Mouse (Mus musculus) CD8-positive naive resting alpha-beta T cell, adult 2 months (primary cell): ENCODE measurements at regions not wholly inside any gene's neighbourhood (a gene's known extent, or its start where the extent isn't known, plus 50 kb on each side); places are given as distances from the start of the nearest gene placed in this dataset.

Experiments used
- DNase-seq, 2 experiments: peaks; one replicate each; pipeline ENCODE4 v3.0.0; 2022; ENCODE audit warnings: low read depth in 2 of 2, low spot score in 2 of 2

DNA sequence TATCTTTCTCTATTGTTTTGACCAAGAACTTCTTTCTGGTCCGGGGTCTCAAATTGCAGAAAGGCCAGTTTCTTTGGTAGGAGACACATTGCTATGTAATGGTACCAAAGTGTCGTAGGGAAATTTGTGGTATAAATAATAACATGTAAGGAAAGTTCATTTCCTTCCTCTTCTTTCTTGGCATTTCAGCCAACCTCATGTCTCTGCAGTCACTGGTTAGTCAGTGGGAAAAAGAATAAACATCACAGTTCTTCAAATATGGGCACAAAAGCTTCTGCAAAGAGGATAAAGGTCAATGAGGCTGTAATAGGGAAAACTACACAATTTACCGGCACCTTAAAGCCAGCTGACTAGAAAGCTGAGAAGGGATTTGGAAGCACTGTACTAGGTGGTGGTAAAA, 68.5 kb upstream of the Rgs1 start:
- no peak for DNase-seq

- no peak for DNase-seq
These were observed 67.2 kb upstream of the Rgs1 start for GRCm38 (mm10) chr1:144316251-144316650.

DNA sequence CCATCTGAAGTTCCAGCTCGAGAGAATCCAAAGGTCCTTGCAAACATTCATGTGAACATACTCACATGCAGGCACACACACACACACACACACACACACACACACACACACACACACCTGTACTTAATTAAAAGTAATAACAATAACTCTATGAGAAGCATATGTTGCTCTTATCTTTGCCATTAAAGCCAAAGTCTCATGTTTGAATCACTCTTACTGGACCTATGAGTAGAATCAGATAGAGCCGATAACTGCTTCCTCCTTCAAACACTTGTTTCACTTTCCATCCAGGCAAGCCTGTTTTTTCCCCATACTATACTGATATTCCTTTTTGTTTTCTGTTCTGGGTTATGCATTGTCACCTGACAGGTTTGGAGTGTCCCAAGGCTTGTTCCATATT, 65.3 kb upstream of the Rgs1 start:
- DNase-seq = no peak

GRCm38 (mm10) chr1:144313318-144313717, 64.3 kb upstream of the Rgs1 start:
- no peak for DNase-seq

DNA sequence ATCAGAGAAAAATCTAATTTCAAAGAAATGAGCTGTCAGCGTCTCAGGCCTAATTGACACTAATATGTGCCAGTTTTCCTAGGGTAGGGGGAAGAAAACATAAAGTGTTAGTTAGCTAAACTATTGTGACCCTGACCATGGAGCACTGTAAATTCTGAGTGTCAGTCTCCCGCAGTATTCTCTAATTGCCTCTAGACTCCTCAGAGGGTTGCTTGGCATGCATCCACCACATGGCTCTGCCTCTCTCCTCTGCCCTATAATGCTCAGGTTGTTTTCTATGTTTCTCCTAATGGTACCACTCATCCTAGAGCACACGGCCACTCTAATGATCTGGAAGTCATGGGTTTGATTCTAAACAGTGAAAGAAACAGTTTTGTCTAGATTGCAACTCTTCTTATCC, 60.9 kb upstream of the Rgs1 start:
- no peak for DNase-seq

DNA sequence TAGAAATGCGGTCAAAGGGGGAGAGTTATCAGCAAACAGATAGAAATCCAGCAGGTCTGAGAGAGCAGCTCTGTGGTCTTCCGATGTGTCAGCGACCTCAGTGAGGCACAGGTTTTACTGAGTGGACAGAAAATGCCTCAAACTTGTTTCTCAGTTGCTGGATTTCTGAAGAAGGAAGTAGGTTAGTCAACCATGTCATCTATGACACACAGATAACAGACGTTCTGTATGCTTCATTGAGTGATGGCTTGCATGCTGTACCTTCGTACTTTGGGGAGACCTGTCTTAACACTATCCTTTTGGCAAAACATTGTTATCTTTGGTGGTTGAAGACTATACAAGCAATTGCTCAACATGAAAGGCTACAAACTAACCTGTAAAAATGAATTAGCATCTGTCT, 59.3 kb upstream of the Rgs1 start:
- DNase-seq = no peak

GRCm38 (mm10) chr1:144307854-144308285, 58.8 kb upstream of the Rgs1 start:
- DNase-seq = no peak

GRCm38 (mm10) chr1:144307017-144307853, 58.2 kb upstream of the Rgs1 start:
- DNase-seq = peak; percentile 9 to 18

DNA sequence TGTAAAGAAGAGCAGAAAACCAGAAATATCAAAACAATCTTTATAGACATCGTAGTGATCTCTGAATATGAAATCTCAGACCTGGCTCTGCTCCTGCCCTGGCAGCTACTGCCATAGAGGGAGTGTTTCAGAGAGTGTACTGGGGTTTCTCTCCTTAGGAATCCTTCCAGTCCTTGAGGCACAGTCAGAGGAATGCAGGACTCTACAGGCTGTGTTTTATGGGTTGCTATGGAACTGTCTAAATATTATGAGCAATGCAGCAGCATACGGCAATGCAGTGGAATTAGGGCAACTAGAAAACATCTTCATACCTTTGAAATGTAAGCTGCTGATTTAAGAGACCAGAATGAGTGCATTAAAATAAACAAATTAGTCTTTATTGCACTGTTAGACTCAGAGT, 57.2 kb upstream of the Rgs1 start:
- DNase-seq = no peak

DNA sequence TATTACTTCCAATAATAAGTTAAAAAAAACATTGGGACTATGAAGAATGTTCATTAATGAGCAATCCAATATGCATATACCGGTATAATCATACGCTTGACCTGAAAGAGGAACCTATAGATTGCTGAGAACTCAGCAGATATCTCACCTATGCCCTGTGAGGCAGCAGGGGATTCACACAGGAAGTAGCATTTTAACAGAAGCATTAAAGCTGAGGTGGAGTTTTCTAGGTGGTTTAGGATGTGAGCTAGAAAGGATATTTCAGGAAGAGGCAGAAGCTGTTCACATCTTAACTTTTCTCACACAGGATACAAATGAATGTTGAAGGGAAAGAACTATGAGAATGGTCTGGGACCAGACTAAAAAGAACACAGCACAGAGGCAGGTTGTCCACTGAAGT, 51.6 kb upstream of the Rgs1 start:
- no peak for DNase-seq
